Mouse (Mus musculus) MEL (cell line): ENCODE measurements around the gene Kcnk1. TPM values are rescaled to one million over a fixed set of nuclear protein-coding genes. Genes with fewer than 3 reads are reported as not detected.

Experiments
- DNase-seq: peaks from one replicate; pipeline ENCODE4 v3.0.0; 2011; ENCODE audit warnings: low read depth, low spot score
- H3K27ac ChIP-seq: 2 replicates; pipeline ENCODE4 v1.5.1; 2012; ENCODE audit warnings: low read depth, mild to moderate bottlenecking, control low read depth, low read length, moderate library complexity; ENCODE audit not compliant: control insufficient read depth
- H3K27me3 ChIP-seq, 2 experiments: fragments of 150-350 bp in 1 of 2; sonication (generic) in 1 of 2; 2 replicates each; pipeline ENCODE4 v1.6.1; 2012; ENCODE audit warnings: low read length in 2 of 2, mild to moderate bottlenecking in 2 of 2, improper control_type of control experiment in 1 of 2, moderate library complexity in 1 of 2; ENCODE audit not compliant: insufficient read depth in 2 of 2, control insufficient read depth in 1 of 2
- H3K36me3 ChIP-seq, 2 experiments: 2 replicates each; pipeline ENCODE4 v1.6.1; 2012 to 2014; ENCODE audit warnings: low read length in 2 of 2, improper control_type of control experiment in 1 of 2, inconsistent platforms in 1 of 2, mild to moderate bottlenecking in 1 of 2; ENCODE audit not compliant: insufficient read depth in 2 of 2, control insufficient read depth in 1 of 2
- H3K4me1 ChIP-seq, 2 experiments: fragments of 150-350 bp in 1 of 2; sonication (generic) in 1 of 2; 2 replicates each; pipeline ENCODE4 v1.6.1; 2012; ENCODE audit warnings: low read length in 2 of 2, improper control_type of control experiment in 1 of 2, mild to moderate bottlenecking in 1 of 2; ENCODE audit not compliant: insufficient read depth in 2 of 2, control insufficient read depth in 1 of 2
- H3K4me3 ChIP-seq, 2 experiments: fragments of 150-350 bp in 1 of 2; sonication (generic) in 1 of 2; 2 replicates each; pipeline ENCODE4 v1.5.1; 2012; ENCODE audit warnings: low read depth in 2 of 2, low read length in 2 of 2, mild to moderate bottlenecking in 2 of 2, moderate library complexity in 2 of 2, control low read depth in 1 of 2, improper control_type of control experiment in 1 of 2; ENCODE audit not compliant: control insufficient read depth in 1 of 2, insufficient read depth in 1 of 2
- H3K79me2 ChIP-seq: 2 replicates; pipeline ENCODE4 v1.6.1; 2012; ENCODE audit warnings: mild to moderate bottlenecking, low read length, moderate library complexity; ENCODE audit not compliant: control insufficient read depth, poor library complexity, insufficient read depth
- H3K9ac ChIP-seq: 2 replicates; pipeline ENCODE4 v1.6.1; 2012; ENCODE audit warnings: low read depth, mild to moderate bottlenecking, control low read depth, low read length, moderate library complexity; ENCODE audit not compliant: control insufficient read depth, poor library complexity, severe bottlenecking
- H3K9me3 ChIP-seq: fragments of 150-350 bp; sonication (generic); replicated peaks from 2 replicates; pipeline ENCODE4 v1.6.1; 2012; ENCODE audit warnings: mild to moderate bottlenecking, low read length, improper control_type of control experiment, moderate library complexity; ENCODE audit not compliant: insufficient read depth
- BHLHE40 ChIP-seq: IDR thresholded peaks from 2 replicates; pipeline ENCODE4 v1.6.1; 2012; ENCODE audit warnings: low read depth, mild to moderate bottlenecking, inconsistent platforms, low read length, improper control_type of control experiment, borderline replicate concordance
- CHD1 ChIP-seq: IDR thresholded peaks from 2 replicates; pipeline ENCODE4 v1.6.1; 2012; ENCODE audit warnings: low read depth, mild to moderate bottlenecking, inconsistent platforms, low read length, improper control_type of control experiment
- CHD2 ChIP-seq: IDR thresholded peaks from 2 replicates; pipeline ENCODE4 v1.6.1; 2011; ENCODE audit warnings: low read length, improper control_type of control experiment
- CTCF ChIP-seq, 3 experiments: IDR thresholded peaks in 2 of 3; conservative IDR thresholded peaks in 1 of 3; 2 replicates each; pipeline ENCODE4 v1.5.1; 2011 to 2012; ENCODE audit warnings: low read length in 3 of 3, low read depth in 2 of 3, mild to moderate bottlenecking in 2 of 3, improper control_type of control experiment in 1 of 3, inconsistent platforms in 1 of 3, mixed read lengths in 1 of 3, moderate library complexity in 1 of 3; ENCODE audit not compliant: control insufficient read depth in 1 of 3, insufficient read depth in 1 of 3, poor library complexity in 1 of 3, severe bottlenecking in 1 of 3
- ELF1 ChIP-seq: IDR thresholded peaks from 2 replicates; pipeline ENCODE4 v1.6.1; 2014; ENCODE audit warnings: low read depth, mild to moderate bottlenecking, inconsistent platforms, low read length, improper control_type of control experiment, moderate library complexity
- EP300 ChIP-seq, 2 experiments: IDR thresholded peaks; 2 replicates each; pipeline ENCODE4 v1.6.1; 2011; ENCODE audit warnings: improper control_type of control experiment in 2 of 2, low read length in 2 of 2, low read depth in 1 of 2, mild to moderate bottlenecking in 1 of 2
- ETS1 ChIP-seq: IDR thresholded peaks from 2 replicates; pipeline ENCODE4 v1.6.1; 2012; ENCODE audit warnings: low read depth, mild to moderate bottlenecking, inconsistent platforms, low read length, improper control_type of control experiment, moderate library complexity
- GABPA ChIP-seq: IDR thresholded peaks from 2 replicates; pipeline ENCODE4 v1.6.1; 2012; ENCODE audit warnings: low read depth, mild to moderate bottlenecking, inconsistent platforms, low read length, improper control_type of control experiment, moderate library complexity
- GATA1 ChIP-seq: IDR thresholded peaks from 2 replicates; pipeline ENCODE4 v1.6.1; 2011; ENCODE audit warnings: low read depth, low read length, improper control_type of control experiment
- HCFC1 ChIP-seq: IDR thresholded peaks from 2 replicates; pipeline ENCODE4 v1.6.1; 2012; ENCODE audit warnings: low read depth, mild to moderate bottlenecking, inconsistent platforms, low read length, improper control_type of control experiment, moderate library complexity
- JUND ChIP-seq: IDR thresholded peaks from 2 replicates; pipeline ENCODE4 v1.6.1; 2011; ENCODE audit warnings: low read depth, mild to moderate bottlenecking, improper control_type of control experiment, low read length
- KAT2A ChIP-seq: conservative IDR thresholded peaks from 2 replicates; pipeline ENCODE4 v1.6.1; 2012; ENCODE audit warnings: low read depth, low read length, improper control_type of control experiment, inconsistent platforms
- MAFK ChIP-seq: IDR thresholded peaks from 2 replicates; pipeline ENCODE4 v1.6.1; 2011; ENCODE audit warnings: low read depth, mild to moderate bottlenecking, low read length, improper control_type of control experiment, borderline replicate concordance
- MAZ ChIP-seq: IDR thresholded peaks from 2 replicates; pipeline ENCODE4 v1.6.1; 2012; ENCODE audit warnings: low read depth, mild to moderate bottlenecking, inconsistent platforms, low read length, improper control_type of control experiment
- MEF2A ChIP-seq: IDR thresholded peaks from 2 replicates; pipeline ENCODE4 v1.6.1; 2014; ENCODE audit warnings: low read depth, mild to moderate bottlenecking, inconsistent platforms, low read length, improper control_type of control experiment; ENCODE audit not compliant: poor library complexity, insufficient replicate concordance, severe bottlenecking; ENCODE audit errors: extremely low read depth
- MXI1 ChIP-seq: IDR thresholded peaks from 2 replicates; pipeline ENCODE4 v1.6.1; 2011; ENCODE audit warnings: mild to moderate bottlenecking, low read depth, low read length, improper control_type of control experiment
- MYB ChIP-seq: IDR thresholded peaks from 2 replicates; pipeline ENCODE4 v1.6.1; 2011; ENCODE audit warnings: mild to moderate bottlenecking, low read depth, low read length, improper control_type of control experiment
- MYC ChIP-seq: IDR thresholded peaks from 2 replicates; pipeline ENCODE4 v1.6.1; 2011; ENCODE audit warnings: low read depth, mild to moderate bottlenecking, low read length, improper control_type of control experiment, moderate library complexity
- NRF1 ChIP-seq: IDR thresholded peaks from 2 replicates; pipeline ENCODE4 v1.6.1; 2014; ENCODE audit warnings: low read depth, mild to moderate bottlenecking, inconsistent platforms, low read length, improper control_type of control experiment, moderate library complexity; ENCODE audit not compliant: poor library complexity, insufficient read depth, severe bottlenecking
- POLR2A ChIP-seq, 2 experiments: IDR thresholded peaks; 2 replicates each; pipeline ENCODE4 v1.6.1; 2011 to 2012; ENCODE audit warnings: low read length in 2 of 2, mild to moderate bottlenecking in 2 of 2, control low read depth in 1 of 2, improper control_type of control experiment in 1 of 2, low read depth in 1 of 2, moderate library complexity in 1 of 2; ENCODE audit not compliant: control insufficient read depth in 1 of 2, insufficient read depth in 1 of 2, poor library complexity in 1 of 2
- POLR2AphosphoS5 ChIP-seq: IDR thresholded peaks from 2 replicates; pipeline ENCODE4 v1.6.1; 2012; ENCODE audit warnings: low read depth, borderline replicate concordance, mild to moderate bottlenecking, inconsistent platforms, low read length, moderate library complexity, mixed read lengths
- RAD21 ChIP-seq: IDR thresholded peaks from 2 replicates; pipeline ENCODE4 v1.6.1; 2011; ENCODE audit warnings: mild to moderate bottlenecking, low read depth, low read length, improper control_type of control experiment
- SIN3A ChIP-seq: IDR thresholded peaks from 2 replicates; pipeline ENCODE4 v1.6.1; 2012; ENCODE audit warnings: low read length, improper control_type of control experiment, inconsistent platforms
- TAL1 ChIP-seq: IDR thresholded peaks from 2 replicates; pipeline ENCODE4 v1.6.1; 2012; ENCODE audit warnings: mild to moderate bottlenecking, inconsistent platforms, low read length, moderate library complexity, mixed read lengths
- TBP ChIP-seq: IDR thresholded peaks from 2 replicates; pipeline ENCODE4 v1.8.0; 2011; ENCODE audit warnings: low read depth, low read length, improper control_type of control experiment
- TCF12 ChIP-seq: IDR thresholded peaks from 2 replicates; pipeline ENCODE4 v1.6.1; 2014; ENCODE audit warnings: low read depth, mild to moderate bottlenecking, inconsistent platforms, low read length, improper control_type of control experiment, moderate library complexity
- UBTF ChIP-seq: IDR thresholded peaks from 2 replicates; pipeline ENCODE4 v1.6.1; 2012; ENCODE audit warnings: low read depth, mild to moderate bottlenecking, inconsistent platforms, low read length, improper control_type of control experiment, moderate library complexity, borderline replicate concordance; ENCODE audit not compliant: insufficient read depth
- USF2 ChIP-seq, 2 experiments: IDR thresholded peaks; 2 replicates each; pipeline ENCODE4 v1.6.1; 2011 to 2012; ENCODE audit warnings: improper control_type of control experiment in 2 of 2, low read length in 2 of 2, borderline replicate concordance in 1 of 2, inconsistent platforms in 1 of 2, low read depth in 1 of 2, mild to moderate bottlenecking in 1 of 2; ENCODE audit not compliant: insufficient read depth in 1 of 2
- ZKSCAN1 ChIP-seq: IDR thresholded peaks from 2 replicates; pipeline ENCODE4 v1.6.1; 2012; ENCODE audit warnings: low read depth, mild to moderate bottlenecking, inconsistent platforms, low read length, improper control_type of control experiment, moderate library complexity
- ZMIZ1 ChIP-seq: IDR thresholded peaks from 2 replicates; pipeline ENCODE4 v1.6.1; 2012; ENCODE audit warnings: low read depth, mild to moderate bottlenecking, inconsistent platforms, low read length, improper control_type of control experiment, moderate library complexity
- polyA plus RNA-seq, 2 experiments: library from polyadenylated mRNA; stranded (reverse) in 1 of 2; unstranded in 1 of 2; fragments of >175 nt in 1 of 2; fragments of >200 nt in 1 of 2; gene quantifications; 2 replicates each; pipeline versions ENCODE4 v1.2.1 to v1.2.4; 2012; ENCODE audit warnings: low replicate concordance in 2 of 2, low read depth in 1 of 2; ENCODE audit not compliant: insufficient read length in 2 of 2, insufficient read depth in 1 of 2, missing spikeins in 1 of 2
- total RNA-seq: library from RNA; depleted of rRNA; stranded (reverse); fragments of 300-350 nt; gene quantifications from 2 replicates; pipeline ENCODE4 v1.2.3, GENCODE M21; 2012

Kcnk1 gene
- total and polyA plus RNA-seq, 3 experiments, result not detected

DNA sequence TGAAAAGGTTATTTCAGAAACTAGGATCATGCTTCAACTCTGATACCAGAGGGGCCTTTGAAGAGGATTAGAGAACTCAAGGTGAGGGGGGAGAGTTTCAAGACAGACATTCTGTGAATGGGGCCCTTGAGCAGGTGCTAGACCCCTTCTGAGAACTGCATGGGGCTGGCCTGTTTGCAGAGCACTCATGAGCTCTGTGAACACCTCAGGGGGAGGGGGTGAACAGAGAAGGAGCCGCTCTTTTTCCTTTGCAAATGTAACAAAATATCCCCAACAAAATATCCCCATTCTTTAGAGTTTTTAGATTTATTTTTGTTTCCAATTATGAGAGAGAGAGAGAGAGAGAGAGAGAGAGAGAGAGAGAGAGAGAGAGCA, 37.0 kb upstream of the Kcnk1 start:
- no peak overlapping the region for H3K27ac ChIP-seq
- no peaks in the 10 kb centered on the region for H3K4me1 ChIP-seq
- no peak overlapping the region for H3K4me3 ChIP-seq
- no peaks in the 10 kb centered on the region; a peak in 1 of 4 replicates for H3K27me3 ChIP-seq
- TF ChIP-seq TCF12 (no peak), JUND (no peak), TBP (no peak), MAZ (no peak), CHD1 (no peak), UBTF (no peak), ELF1 (no peak), POLR2AphosphoS5 (no peak), USF2 (IDR thresholded peaks at IDR 0.05; ENCODE audit: borderline replicate concordance in 1 of 2, insufficient read depth in 1 of 2, low read depth in 1 of 2, low read length in 2 of 2) (no peak), MXI1 (no peak), RAD21 (no peak), MYB (no peak), ZKSCAN1 (no peak), POLR2A (IDR thresholded peaks at IDR 0.05; ENCODE audit: control insufficient read depth in 1 of 2, insufficient read depth in 1 of 2, low read depth in 1 of 2, low read length in 2 of 2, poor library complexity in 1 of 2) (no peak), MEF2A (no peak), NRF1 (no peak), ZMIZ1 (no peak), ETS1 (no peak), HCFC1 (no peak), SIN3A (no peak)
- H3K9ac ChIP-seq, result no peak overlapping the region
- DNase-seq, result no peak
- no peaks in the 10 kb centered on the region for H3K79me2 ChIP-seq
- no peaks in the 10 kb centered on the region for H3K9me3 ChIP-seq
- no peaks in the 10 kb centered on the region for H3K36me3 ChIP-seq

DNA sequence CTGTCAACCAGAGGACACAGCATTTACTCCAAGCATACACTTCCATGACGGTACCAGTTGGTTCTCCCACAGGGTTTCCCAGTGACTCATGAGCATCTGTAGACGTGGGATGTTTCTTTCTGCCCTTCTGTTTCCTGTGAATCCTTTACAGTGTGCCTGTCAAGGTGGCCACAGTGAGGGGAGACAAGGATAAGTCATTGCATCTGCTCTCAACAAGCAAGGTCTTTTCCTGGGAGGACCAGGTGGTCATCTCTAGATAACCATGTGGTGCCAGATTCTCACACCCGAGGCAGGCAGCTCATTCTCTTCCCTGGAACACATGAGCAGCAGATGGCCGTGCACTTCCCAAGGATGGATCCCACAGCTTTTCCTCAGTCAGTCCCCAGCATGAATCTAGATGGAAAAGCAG, 35.6 kb upstream of the Kcnk1 start:
- no peak for DNase-seq
- no peak for TF ChIP-seq GABPA
- TF ChIP-seq KAT2A, result no peak
- TF ChIP-seq TCF12, result no peak
- no peak for TF ChIP-seq BHLHE40
- no peak for TF ChIP-seq MAFK
- TF ChIP-seq ZMIZ1, result no peak
- no peak for TF ChIP-seq MEF2A
- TF ChIP-seq MYC, result no peak
- TF ChIP-seq CHD2, result no peak
- TF ChIP-seq EP300 (IDR thresholded peaks at IDR 0.05; ENCODE audit: low read depth in 1 of 2, low read length in 2 of 2), result no peak
- TF ChIP-seq CTCF (IDR thresholded peaks at IDR 0.05 in 2 of 3, conservative IDR thresholded peaks at IDR 0.05 in 1 of 3; ENCODE audit: control insufficient read depth in 1 of 3, insufficient read depth in 1 of 3, low read depth in 2 of 3, low read length in 3 of 3, poor library complexity in 1 of 3, severe bottlenecking in 1 of 3), result no peak
- TF ChIP-seq NRF1, result no peak
- no peak for TF ChIP-seq CHD1
- TF ChIP-seq GATA1, result no peak
- TF ChIP-seq ZKSCAN1, result no peak
- no peak for TF ChIP-seq TAL1
- no peaks in the 10 kb centered on the region for H3K4me1 ChIP-seq
- H3K4me3 ChIP-seq, result no peak overlapping the region
- no peak overlapping the region for H3K27ac ChIP-seq
- no peaks in the 10 kb centered on the region for H3K9me3 ChIP-seq
- no peaks in the 10 kb centered on the region for H3K36me3 ChIP-seq
- H3K27me3 ChIP-seq, result no peaks in the 10 kb centered on the region; a peak in 1 of 4 replicates
- H3K79me2 ChIP-seq, result no peaks in the 10 kb centered on the region
- H3K9ac ChIP-seq, result no peak overlapping the region
